Mouse (Mus musculus) midbrain, embryonic 16.5 days (tissue): ENCODE data around the gene Slc4a3. TPM values are rescaled to one million over a fixed set of nuclear protein-coding genes. Genes with fewer than 3 reads are reported as not detected.

ENCODE experiments used
- ATAC-seq: fragments of 200-750 bp; cut with Nextera tagmentation; 2 replicates; pipeline ENCODE4 v1.8.0; 2017; ENCODE audit warnings: moderate TSS enrichment
- H3K27ac ChIP-seq: fragments of 300-500 bp; sonication (generic); 2 replicates; pipeline ENCODE4 v1.5.1; 2014; ENCODE audit warnings: mild to moderate bottlenecking, low read length, mixed read lengths
- H3K27me3 ChIP-seq: fragments of 300-500 bp; sonication (generic); 2 replicates; pipeline ENCODE4 v1.6.1; 2014; ENCODE audit warnings: low read depth, low read length, mixed read lengths; ENCODE audit not compliant: control insufficient read depth, insufficient read depth
- H3K36me3 ChIP-seq: fragments of 300-500 bp; sonication (generic); 2 replicates; pipeline ENCODE4 v1.6.1; 2014; ENCODE audit warnings: mild to moderate bottlenecking, low read length, moderate library complexity, mixed read lengths; ENCODE audit not compliant: control insufficient read depth, insufficient read depth
- H3K4me1 ChIP-seq: fragments of 300-500 bp; sonication (generic); 2 replicates; pipeline ENCODE4 v1.6.1; 2014; ENCODE audit warnings: mild to moderate bottlenecking, low read length, mixed read lengths; ENCODE audit not compliant: control insufficient read depth, insufficient read depth
- H3K4me2 ChIP-seq: fragments of 300-500 bp; sonication (generic); 2 replicates; pipeline ENCODE4 v1.6.1; 2014; ENCODE audit warnings: mild to moderate bottlenecking, low read length, mixed read lengths
- H3K4me3 ChIP-seq: fragments of 300-500 bp; sonication (generic); 2 replicates; pipeline ENCODE4 v1.5.1; 2014; ENCODE audit warnings: low read depth, mild to moderate bottlenecking, low read length, moderate library complexity, mixed read lengths
- H3K9ac ChIP-seq: fragments of 300-500 bp; sonication (generic); 2 replicates; pipeline ENCODE4 v1.6.1; 2014; ENCODE audit warnings: low read depth, low read length, mixed read lengths
- H3K9me3 ChIP-seq: fragments of 300-500 bp; sonication (generic); replicated peaks from 2 replicates; pipeline ENCODE4 v1.6.1; 2014; ENCODE audit warnings: mild to moderate bottlenecking, low read length, mixed read lengths; ENCODE audit not compliant: control insufficient read depth, poor library complexity, severe bottlenecking
- WGBS: fragments of 180-500 bp; shearing (Covaris S2); extraction: QIAGEN DNeasy Blood & Tissue Kit; methylation state at CpG from one replicate; pipeline ENCODE4 v1.1.7; 2014; 5-methylcytosine and 5-hydroxymethylcytosine counted together
- polyA plus RNA-seq: library from polyadenylated mRNA; unstranded; fragments of >200 nt; fragmentation: Nextera tagmentation; extraction: Ambion mirVana; gene quantifications from 2 replicates; pipeline ENCODE4 v1.2.1, GENCODE M21; 2015

The Slc4a3 gene
- polyA plus RNA-seq, 1 experiment from 2014 or later, result 83.0 TPM

- 2% methylated on average over 11 of the region's 12 CpGs for WGBS
- peak overlapping the region; percentile 19; the same call in 1 of the 2 replicates for H3K4me2 ChIP-seq
Measured at GRCm38 (mm10) chr1:75601738-75602137, 55.7 kb downstream of the Slc4a3 start.

GRCm38 (mm10) chr1:75603584-75603983 lies 57.5 kb downstream of the Slc4a3 start:
- Histone ChIP-seq H3K4me1 (peaks cover 7% of the 10 kb centered on the region), H3K36me3 (no peaks in the 10 kb centered on the region), H3K27me3 (no peaks in the 10 kb centered on the region), H3K9me3 (no peaks in the 10 kb centered on the region), H3K9ac (no peak overlapping the region), H3K4me2 (no peak overlapping the region), H3K4me3 (no peak overlapping the region), H3K27ac (no peak overlapping the region)
- no peak; the same call in 1 of the 2 replicates for ATAC-seq
- WGBS, result 91% methylated on average over 7 of the region's 7 CpGs

More at GRCm38 (mm10) chr1:75601738-75602137, 55.7 kb downstream of the Slc4a3 start:
- no peak overlapping the region for H3K9ac ChIP-seq
- no peak for ATAC-seq
- H3K36me3 ChIP-seq, result no peaks in the 10 kb centered on the region
- peaks cover 7% of the 10 kb centered on the region for H3K4me1 ChIP-seq
- H3K9me3 ChIP-seq, result no peaks in the 10 kb centered on the region
- no peaks in the 10 kb centered on the region for H3K27me3 ChIP-seq
- no peak overlapping the region for H3K4me3 ChIP-seq
- H3K27ac ChIP-seq, result no peak overlapping the region

GRCm38 (mm10) chr1:75608225-75608624 lies 62.2 kb downstream of the Slc4a3 start:
- 92% methylated on average over 7 of the region's 7 CpGs for WGBS
- ATAC-seq, result no peak
- Histone ChIP-seq H3K9ac (no peak overlapping the region), H3K27me3 (no peaks in the 10 kb centered on the region), H3K4me1 (peaks cover 6% of the 10 kb centered on the region; the same call in 1 of the 2 replicates), H3K9me3 (no peaks in the 10 kb centered on the region), H3K36me3 (no peaks in the 10 kb centered on the region), H3K4me3 (no peak overlapping the region), H3K4me2 (no peak overlapping the region), H3K27ac (no peak overlapping the region)

- peaks cover 6% of the 10 kb centered on the region; the same call in 1 of the 2 replicates for H3K4me1 ChIP-seq
- H3K27ac ChIP-seq, result 0 out of 2 replicates have a peak overlapping the region, but pooled peaks have one; percentile 2
- H3K27me3 ChIP-seq, result no peaks in the 10 kb centered on the region
- H3K36me3 ChIP-seq, result no peaks in the 10 kb centered on the region
- no peak for ATAC-seq
- no peak overlapping the region for H3K9ac ChIP-seq
- 52% methylated on average over 11 of the region's 11 CpGs for WGBS
- H3K4me2 ChIP-seq, result no peak overlapping the region
- H3K9me3 ChIP-seq, result no peaks in the 10 kb centered on the region
- H3K4me3 ChIP-seq, result no peak overlapping the region
Measured at GRCm38 (mm10) chr1:75608625-75609263, 62.7 kb downstream of the Slc4a3 start.

- 0 out of 2 replicates have a peak overlapping the region, but pooled peaks have one; percentile 2 for H3K27ac ChIP-seq
- H3K4me2 ChIP-seq, result no peak overlapping the region
- no peaks in the 10 kb centered on the region for H3K27me3 ChIP-seq
- H3K36me3 ChIP-seq, result no peaks in the 10 kb centered on the region
- H3K4me3 ChIP-seq, result no peak overlapping the region
- no peaks in the 10 kb centered on the region for H3K9me3 ChIP-seq
- WGBS, result 73% methylated on average over 9 of the region's 9 CpGs
- no peak for ATAC-seq
- peaks cover 4% of the 10 kb centered on the region; the same call in 1 of the 2 replicates for H3K4me1 ChIP-seq
- H3K9ac ChIP-seq, result no peak overlapping the region
Measured at GRCm38 (mm10) chr1:75609264-75609662, 63.2 kb downstream of the Slc4a3 start.

GRCm38 (mm10) chr1:75610553-75610952 lies 64.5 kb downstream of the Slc4a3 start:
- 28% methylated on average over 8 of the region's 8 CpGs for WGBS
- no peaks in the 10 kb centered on the region for H3K27me3 ChIP-seq
- no peak overlapping the region for H3K27ac ChIP-seq
- ATAC-seq, result no peak
- no peak overlapping the region for H3K9ac ChIP-seq
- H3K4me2 ChIP-seq, result no peak overlapping the region
- H3K4me3 ChIP-seq, result no peak overlapping the region
- no peaks in the 10 kb centered on the region for H3K36me3 ChIP-seq
- H3K4me1 ChIP-seq, result peaks cover 2% of the 10 kb centered on the region; the same call in 1 of the 2 replicates
- no peaks in the 10 kb centered on the region for H3K9me3 ChIP-seq

Other genes starting within 250 kb of the Slc4a3 start
- 136 and 145 TPM in 2 replicates for gene Dnpep, start 228.3 kb upstream of the Slc4a3 start, polyA plus RNA-seq
- 1.2 and 1.7 TPM in 2 replicates for gene Des, start 185.9 kb upstream of the Slc4a3 start, polyA plus RNA-seq
- gene Speg, start 171.0 kb upstream of the Slc4a3 start, polyA plus RNA-seq, result 17.7 and 20.8 TPM in 2 replicates
- 79.7 and 81.3 TPM in 2 replicates for gene Gmppa, start 110.3 kb upstream of the Slc4a3 start, polyA plus RNA-seq
- 45.4 and 54.8 TPM in 2 replicates for gene Asic4, start 95.8 kb upstream of the Slc4a3 start, polyA plus RNA-seq
- gene Chpf, start 67.0 kb upstream of the Slc4a3 start, polyA plus RNA-seq, result 34.8 and 37.5 TPM in 2 replicates
- 52.0 and 56.7 TPM in 2 replicates for gene Tmem198, start 66.7 kb upstream of the Slc4a3 start, polyA plus RNA-seq
- 23.1 and 24.2 TPM in 2 replicates for gene Obsl1, start 39.8 kb upstream of the Slc4a3 start, polyA plus RNA-seq
- gene Inha, start 39.2 kb upstream of the Slc4a3 start, polyA plus RNA-seq, result 19.7 and 21.2 TPM in 2 replicates
- gene Stk11ip, start 24.7 kb upstream of the Slc4a3 start, polyA plus RNA-seq, result 23.2 and 25.9 TPM in 2 replicates